Mouse (Mus musculus): ENCODE data around the gene Ppp1r3e. TPM values are rescaled to one million over a fixed set of nuclear protein-coding genes. Genes with fewer than 3 reads are reported as not detected.

Ppp1r3e gene
- under 1 TPM in 1 of 2 experiments, not detected in 1; 0.93 TPM for polyA plus RNA-seq (2017; shearing (Covaris generic))

- ATAC-seq, result peak; percentile 74
These were observed at the start of gene Ppp1r3e for GRCm38 (mm10) chr14:54877048-54877715. Gene Ppp1r3e, minus strand, starts transcription at chr14:54877550.

GRCm38 (mm10) chr14:54926401-54927158 is 49.2 kb upstream of the Ppp1r3e start:
- no peak for ATAC-seq

GRCm38 (mm10) chr14:54925349-54926342 is 48.3 kb upstream of the Ppp1r3e start, which contains the start of gene Efs:
Gene Efs, minus strand, starts transcription at chr14:54926126.
- ATAC-seq, result no peak

- no peak for ATAC-seq
These were observed 47.4 kb upstream of the Ppp1r3e start for GRCm38 (mm10) chr14:54924641-54925348.

- no peak for ATAC-seq
These were observed 42.8 kb upstream of the Ppp1r3e start for GRCm38 (mm10) chr14:54920076-54920685.

GRCm38 (mm10) chr14:54913343-54913742 is 36.0 kb upstream of the Ppp1r3e start:
- ATAC-seq, result no peak

- peak; percentile 32 for ATAC-seq
These were observed 35.5 kb upstream of the Ppp1r3e start, which contains the start of gene Slc22a17 for GRCm38 (mm10) chr14:54912886-54913285. Gene Slc22a17, minus strand, starts transcription at chr14:54913132.

GRCm38 (mm10) chr14:54912109-54912850 is 34.9 kb upstream of the Ppp1r3e start:
- no peak for ATAC-seq

- ATAC-seq, result no peak
These were observed 31.3 kb upstream of the Ppp1r3e start for GRCm38 (mm10) chr14:54908682-54909081.

GRCm38 (mm10) chr14:54903641-54904040 is 26.3 kb upstream of the Ppp1r3e start:
- ATAC-seq, result no peak

- ATAC-seq, result peak; percentile 72
These were observed 23.0 kb upstream of the Ppp1r3e start for GRCm38 (mm10) chr14:54900383-54900782.

GRCm38 (mm10) chr14:54897445-54897844 is 20.1 kb upstream of the Ppp1r3e start:
- ATAC-seq, result no peak

GRCm38 (mm10) chr14:54894296-54895151 is 17.2 kb upstream of the Ppp1r3e start:
- no peak for ATAC-seq

- peak; percentile 99 for ATAC-seq
These were observed 16.4 kb upstream of the Ppp1r3e start for GRCm38 (mm10) chr14:54893651-54894181.

GRCm38 (mm10) chr14:54892200-54892599 is 14.8 kb upstream of the Ppp1r3e start, which contains the start of gene Pabpn1:
Gene Pabpn1, plus strand, starts transcription at chr14:54892500.
- no peak for ATAC-seq

- ATAC-seq, result no peak
These were observed 8.0 kb upstream of the Ppp1r3e start for GRCm38 (mm10) chr14:54885309-54885708.

- ATAC-seq, result no peak
These were observed 6.8 kb upstream of the Ppp1r3e start for GRCm38 (mm10) chr14:54884022-54884712.

- ATAC-seq, result no peak
These were observed 6.0 kb upstream of the Ppp1r3e start, which contains the start of the genes Bcl2l2 and Gm20521 for GRCm38 (mm10) chr14:54883154-54884021. Gene Bcl2l2, plus strand, starts transcription at chr14:54883377. Gene Gm20521, plus strand, starts transcription at chr14:54883441.

Data from activated CD4-positive, CD25-positive, alpha-beta regulatory T cell, adult 4 months (primary cell).